Mouse (Mus musculus) thymus, adult 2 months (tissue): ENCODE results near the gene Ube2e2. TPM values are rescaled to one million over a fixed set of nuclear protein-coding genes. Genes with fewer than 3 reads are reported as not detected.

Experiments
- DNase-seq: peaks from one replicate; pipeline ENCODE4 v3.0.0; 2021
- H3K27ac ChIP-seq: fragments of 200-500 bp; 2 replicates; pipeline ENCODE4 v1.5.1; 2012; ENCODE audit warnings: low read length, control low read depth; ENCODE audit not compliant: control insufficient read depth, insufficient read depth
- H3K27me3 ChIP-seq: fragments of 200-500 bp; 2 replicates; pipeline ENCODE4 v1.6.1; 2012; ENCODE audit warnings: mild to moderate bottlenecking, low read length, moderate library complexity, mixed read lengths; ENCODE audit not compliant: control insufficient read depth, insufficient read depth
- H3K36me3 ChIP-seq: fragments of 200-500 bp; 2 replicates; pipeline ENCODE4 v1.6.1; 2012; ENCODE audit warnings: mild to moderate bottlenecking, low read length, moderate library complexity; ENCODE audit not compliant: control insufficient read depth, insufficient read depth
- H3K4me1 ChIP-seq: fragments of 200-500 bp; replicated peaks from 2 replicates; pipeline ENCODE4 v1.6.1; 2012; ENCODE audit warnings: low read length; ENCODE audit not compliant: control insufficient read depth, insufficient read depth
- H3K4me3 ChIP-seq: fragments of 200-500 bp; 2 replicates; pipeline ENCODE4 v1.5.1; 2012; ENCODE audit warnings: mild to moderate bottlenecking, low read length, control low read depth, moderate library complexity; ENCODE audit not compliant: control insufficient read depth, insufficient read depth
- CTCF ChIP-seq: fragments of 200-500 bp; IDR thresholded peaks from 2 replicates; pipeline ENCODE4 v1.5.1; 2012; ENCODE audit warnings: mild to moderate bottlenecking, control low read depth, low read length, moderate library complexity, borderline replicate concordance; ENCODE audit not compliant: control insufficient read depth, poor library complexity, insufficient read depth; ENCODE audit errors: extremely low read depth
- POLR2A ChIP-seq: fragments of 200-500 bp; IDR thresholded peaks from 2 replicates; pipeline ENCODE4 v1.6.1; 2012; ENCODE audit warnings: mild to moderate bottlenecking, low read length, control low read depth, moderate library complexity; ENCODE audit not compliant: control insufficient read depth, poor library complexity, insufficient read depth; ENCODE audit errors: extremely low read depth
- WGBS: fragments of 180-500 bp; shearing (Covaris S2); methylation state at CpG from one replicate; pipeline ENCODE4 v1.1.7; 2018; 5-methylcytosine and 5-hydroxymethylcytosine counted together
- polyA plus RNA-seq: library from polyadenylated mRNA; depleted of rRNA; stranded (reverse); fragments of >200 nt; gene quantifications from 2 replicates; pipeline ENCODE4 v1.2.3, GENCODE M21; 2012

Ube2e2 gene
- polyA plus RNA-seq, 1 experiment = 34.9 TPM

DNA sequence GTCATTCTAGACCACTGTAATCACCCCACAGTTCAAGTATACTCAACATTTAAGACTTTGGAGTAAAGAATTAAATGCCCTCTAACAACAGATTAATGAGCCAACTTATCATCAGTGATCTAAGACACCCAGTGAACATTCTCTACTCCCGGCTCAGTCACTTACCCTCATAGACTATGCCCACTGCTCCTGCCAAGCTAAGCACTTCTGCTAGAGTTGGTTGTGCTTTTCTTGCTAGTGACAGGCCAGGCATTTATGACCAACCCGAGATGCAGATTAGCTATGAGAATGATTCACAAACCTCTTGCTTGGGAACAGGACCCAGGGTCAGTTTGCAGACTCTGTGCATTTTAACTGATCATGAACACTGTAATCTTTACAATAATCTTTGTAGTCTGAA lies 230.4 kb downstream of the Ube2e2 start:
- 96% methylated on average over 2 of the region's 2 CpGs for WGBS
- TF ChIP-seq CTCF = no peak
- TF ChIP-seq POLR2A = no peak
- Histone ChIP-seq H3K4me3 (no peak overlapping the region), H3K27ac (no peak overlapping the region), H3K27me3 (no peaks in the 10 kb centered on the region), H3K36me3 (no peaks in the 10 kb centered on the region), H3K4me1 (peaks cover 13% of the 10 kb centered on the region)
- no peak for DNase-seq

DNA sequence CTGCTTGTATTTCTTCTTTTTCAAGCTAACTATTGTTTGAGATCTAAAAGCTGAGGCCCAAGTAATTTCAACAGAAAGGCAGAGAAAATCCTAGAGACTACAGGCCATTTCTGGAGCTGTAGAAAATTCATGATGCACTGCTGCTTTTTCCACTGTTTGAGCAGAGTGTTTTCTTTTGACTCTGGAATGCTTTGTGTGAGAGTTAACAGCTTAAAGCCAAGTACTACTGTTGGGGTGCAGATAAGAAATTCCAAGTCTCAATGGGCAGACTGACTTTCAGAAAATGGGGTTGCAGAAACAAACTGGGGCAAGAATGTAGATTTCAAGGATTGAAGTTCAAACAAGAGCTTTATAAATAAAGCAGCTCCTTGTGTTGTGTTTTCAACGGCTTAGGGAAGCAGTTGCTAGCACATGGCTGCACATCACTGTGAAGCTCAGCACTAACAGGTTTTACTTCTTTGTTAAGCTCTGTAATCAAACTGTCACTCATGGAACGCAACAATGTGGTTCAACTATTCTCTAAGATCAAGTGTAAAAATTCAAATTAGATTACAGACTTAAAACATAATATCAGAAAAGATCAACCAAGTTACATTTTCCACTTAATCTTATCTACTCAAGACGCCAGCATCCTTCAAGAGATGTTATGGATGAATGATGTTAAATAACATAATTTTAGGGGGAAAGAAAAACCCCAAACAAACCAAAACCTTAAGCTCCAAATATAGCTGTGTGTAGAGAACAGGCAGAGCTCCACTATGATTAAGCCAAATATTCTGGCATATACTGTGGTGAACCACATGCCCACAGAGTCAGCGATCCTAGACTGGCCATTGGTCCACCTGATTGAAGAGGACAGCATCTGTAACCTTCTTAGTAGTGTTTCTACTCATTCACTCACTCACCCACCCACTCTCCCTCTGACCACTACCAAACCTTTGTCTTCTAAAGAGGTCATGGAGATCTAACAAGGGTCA lies 236.0 kb downstream of the Ube2e2 start:
- H3K4me1 ChIP-seq = no peaks in the 10 kb centered on the region
- H3K27me3 ChIP-seq = no peaks in the 10 kb centered on the region
- H3K27ac ChIP-seq = no peak overlapping the region
- TF ChIP-seq CTCF = no peak
- no peak for TF ChIP-seq POLR2A
- DNase-seq = no peak
- no peak overlapping the region for H3K4me3 ChIP-seq
- H3K36me3 ChIP-seq = no peaks in the 10 kb centered on the region
- WGBS = 72% methylated on average over 4 of the region's 4 CpGs

- H3K4me1 ChIP-seq = peaks cover 4% of the 10 kb centered on the region; the same call in 1 of the 2 replicates
- DNase-seq = no peak
- WGBS = 48% methylated on average over 2 of the region's 2 CpGs
- no peak overlapping the region for H3K27ac ChIP-seq
- no peaks in the 10 kb centered on the region for H3K27me3 ChIP-seq
- H3K36me3 ChIP-seq = no peaks in the 10 kb centered on the region
- H3K4me3 ChIP-seq = no peak overlapping the region
- TF ChIP-seq POLR2A = no peak
- TF ChIP-seq CTCF = no peak
These were observed 244.9 kb downstream of the Ube2e2 start for GRCm38 (mm10) chr14:18649123-18649675.

DNA sequence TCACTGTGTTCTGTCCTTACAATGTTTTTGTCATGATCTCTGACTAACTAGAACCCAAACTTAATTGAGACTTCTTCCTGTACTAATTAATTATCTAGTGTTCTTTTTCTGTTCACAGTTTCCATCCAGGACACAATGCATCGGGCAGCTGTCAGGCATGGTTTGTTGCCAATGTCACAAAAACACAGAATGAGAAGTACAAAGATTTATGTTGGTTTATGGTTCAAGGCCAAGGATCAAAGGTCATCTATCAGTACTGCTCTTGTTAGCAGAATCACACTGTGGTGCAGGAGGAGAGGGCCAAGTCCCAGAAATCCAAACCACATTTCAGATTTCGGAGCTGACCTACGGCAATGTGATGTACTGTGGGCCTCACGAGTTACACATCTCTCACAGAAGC lies 252.4 kb downstream of the Ube2e2 start:
- Histone ChIP-seq H3K27ac (no peak overlapping the region), H3K27me3 (no peaks in the 10 kb centered on the region), H3K4me1 (no peaks in the 10 kb centered on the region), H3K36me3 (no peaks in the 10 kb centered on the region), H3K4me3 (no peak overlapping the region)
- no peak for DNase-seq
- WGBS = 92% methylated on average over 4 of the region's 4 CpGs
- TF ChIP-seq CTCF = no peak
- no peak for TF ChIP-seq POLR2A

DNA sequence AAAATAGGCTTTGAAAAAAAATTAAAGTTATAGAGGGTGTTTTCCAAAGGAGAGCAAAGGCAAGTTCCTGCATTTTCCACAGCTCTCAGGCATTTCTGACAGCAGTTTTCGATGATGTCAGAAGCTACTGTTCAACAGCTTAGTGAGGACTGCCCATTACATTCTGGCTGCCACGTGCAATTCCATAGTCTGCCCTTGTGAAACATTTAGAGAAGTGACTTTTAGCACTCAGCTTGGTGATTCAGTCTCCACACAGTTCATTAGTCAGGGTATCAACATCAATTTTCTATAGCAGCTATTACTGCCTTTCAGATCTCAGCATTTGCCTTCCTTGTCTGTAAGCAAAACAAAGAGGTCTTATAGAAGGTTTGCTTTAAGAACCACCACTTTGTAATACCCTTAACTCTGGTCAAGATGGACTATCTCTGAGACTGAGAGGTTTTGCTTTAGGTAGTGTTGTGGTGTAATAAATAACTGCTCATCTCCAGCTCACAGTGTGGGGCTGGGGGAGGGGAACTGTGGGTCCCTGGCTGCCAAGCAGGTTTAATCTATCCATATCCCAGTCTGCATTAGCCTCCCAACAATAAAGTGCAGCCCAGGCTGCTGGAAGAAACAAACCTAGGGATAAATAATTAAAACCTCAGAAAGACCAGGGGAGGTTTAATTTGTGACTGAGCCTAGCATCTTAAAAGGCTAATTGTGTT lies 255.2 kb downstream of the Ube2e2 start:
- 89% methylated on average over 2 of the region's 2 CpGs for WGBS

GRCm38 (mm10) chr14:18637739-18638138 lies 256.3 kb downstream of the Ube2e2 start:
- 97% methylated on average over 1 of the region's 1 CpGs for WGBS

More for the DNA sequence above, 255.2 kb downstream of the Ube2e2 start:
- H3K27ac ChIP-seq = no peak overlapping the region
- H3K36me3 ChIP-seq = no peaks in the 10 kb centered on the region
- no peak for DNase-seq
- no peak overlapping the region for H3K4me3 ChIP-seq
- H3K27me3 ChIP-seq = no peaks in the 10 kb centered on the region
- TF ChIP-seq POLR2A (no peak), CTCF (no peak)
- H3K4me1 ChIP-seq = no peaks in the 10 kb centered on the region

More at GRCm38 (mm10) chr14:18637739-18638138, 256.3 kb downstream of the Ube2e2 start:
- H3K27me3 ChIP-seq = no peaks in the 10 kb centered on the region
- no peak overlapping the region for H3K4me3 ChIP-seq
- no peaks in the 10 kb centered on the region for H3K4me1 ChIP-seq
- no peak for DNase-seq
- TF ChIP-seq POLR2A = no peak
- no peak for TF ChIP-seq CTCF
- no peak overlapping the region for H3K27ac ChIP-seq
- H3K36me3 ChIP-seq = no peaks in the 10 kb centered on the region
